Mouse (Mus musculus) thymus, postnatal 25 days (tissue): Measurements from ENCODE around the gene a.

Experiments
- DNase-seq: peaks from one replicate; pipeline ENCODE4 v3.0.0; 2022

a gene

DNA sequence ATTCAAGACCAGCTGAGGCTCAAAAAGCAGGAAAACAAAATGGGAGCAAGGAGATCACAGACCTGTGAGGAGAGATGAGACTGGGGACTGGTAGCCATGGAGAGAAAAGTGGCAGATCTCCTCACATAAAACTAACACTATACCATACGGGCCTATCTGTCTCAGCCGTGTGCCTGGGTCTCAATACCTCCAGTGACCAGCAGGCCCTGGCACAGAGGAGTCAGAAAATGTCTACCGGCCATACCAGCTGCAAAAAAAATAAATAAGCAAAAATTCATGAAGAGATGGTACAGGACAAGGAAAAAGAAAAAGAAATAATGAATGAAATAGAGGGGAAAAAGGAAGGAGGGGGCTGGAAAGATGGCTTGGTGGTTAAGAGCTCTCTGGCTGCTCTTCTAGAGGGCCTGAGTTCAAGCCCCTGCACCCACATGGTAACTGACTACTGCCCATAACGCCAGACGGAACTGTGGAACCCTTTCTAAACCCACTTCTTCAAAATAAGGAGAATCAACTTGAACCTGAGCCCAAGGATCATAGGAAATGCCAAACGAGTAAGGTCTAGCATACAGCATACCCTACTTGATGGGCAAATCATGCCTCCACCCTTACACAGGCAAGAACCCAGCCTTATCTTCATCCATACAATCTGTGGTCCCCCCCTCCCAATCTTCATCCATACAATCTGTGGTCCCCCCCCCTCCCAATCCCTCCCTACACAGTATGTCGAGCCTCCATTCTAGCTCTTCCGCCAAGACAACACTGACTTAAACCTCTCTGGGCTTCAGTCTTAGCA is 281.3 kb downstream of the a start:
- DNase-seq = no peak

DNA sequence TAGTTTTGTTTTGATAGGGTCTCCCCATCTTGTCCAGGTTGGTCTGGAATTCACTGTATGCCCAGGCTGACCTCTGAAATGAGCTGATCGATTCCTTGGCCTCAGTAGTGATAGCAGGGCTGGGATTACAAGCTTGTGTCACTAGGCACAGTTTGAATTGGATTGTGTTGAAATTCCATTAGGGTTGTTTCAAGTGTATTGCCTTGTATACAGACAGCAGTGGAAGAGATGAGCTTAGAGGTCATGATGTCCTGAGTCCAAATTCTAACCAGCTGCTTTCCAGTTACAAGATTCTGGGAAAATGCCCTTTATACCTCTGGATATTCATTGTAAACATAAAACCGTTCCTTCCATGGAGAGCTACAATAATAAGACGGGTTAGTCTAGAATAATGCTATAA is 282.1 kb downstream of the a start:
- DNase-seq = no peak

DNA sequence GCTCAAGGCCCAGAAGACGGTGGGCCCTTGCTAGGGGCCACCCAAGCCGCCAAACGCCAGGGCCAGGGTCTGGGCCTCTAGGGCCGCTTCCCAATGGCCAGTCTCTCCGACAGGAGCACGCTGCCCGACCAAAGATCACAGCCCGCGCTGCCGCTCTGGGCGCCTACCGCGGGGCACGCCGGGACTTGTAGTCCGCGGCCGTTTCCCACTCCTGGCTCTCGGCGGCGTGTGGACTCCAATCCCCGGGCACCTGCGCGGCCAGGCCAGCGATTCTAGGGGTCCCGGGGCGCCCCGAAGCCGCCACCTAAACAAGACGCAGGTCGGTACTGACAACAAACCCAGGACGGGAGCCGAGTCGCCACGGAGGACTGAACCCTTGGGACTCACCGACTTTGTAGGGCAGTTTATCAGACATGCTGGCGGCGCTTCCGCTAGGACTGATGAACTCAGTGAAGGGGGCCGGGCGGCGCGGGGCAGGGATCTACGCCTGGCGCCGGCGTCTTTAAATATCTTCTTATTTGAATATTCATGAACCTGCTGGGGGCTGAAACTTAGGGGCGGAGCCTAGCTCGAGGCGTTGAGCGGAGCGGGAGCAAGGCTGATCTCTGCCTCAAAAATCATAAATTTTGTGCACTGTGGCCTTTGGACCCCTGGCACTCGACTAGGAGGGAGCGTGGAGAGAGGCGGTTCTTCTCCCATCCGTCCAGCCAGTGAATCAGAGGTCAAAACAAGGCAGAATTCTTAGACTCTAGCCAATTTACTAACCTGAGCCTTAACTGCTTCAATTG is 283.0 kb downstream of the a start, which contains the start of gene Ahcy:
TSS of gene Ahcy (minus strand) at position 520 of the 788 bp plus-strand sequence.
- peak; percentile 91 for DNase-seq

DNA sequence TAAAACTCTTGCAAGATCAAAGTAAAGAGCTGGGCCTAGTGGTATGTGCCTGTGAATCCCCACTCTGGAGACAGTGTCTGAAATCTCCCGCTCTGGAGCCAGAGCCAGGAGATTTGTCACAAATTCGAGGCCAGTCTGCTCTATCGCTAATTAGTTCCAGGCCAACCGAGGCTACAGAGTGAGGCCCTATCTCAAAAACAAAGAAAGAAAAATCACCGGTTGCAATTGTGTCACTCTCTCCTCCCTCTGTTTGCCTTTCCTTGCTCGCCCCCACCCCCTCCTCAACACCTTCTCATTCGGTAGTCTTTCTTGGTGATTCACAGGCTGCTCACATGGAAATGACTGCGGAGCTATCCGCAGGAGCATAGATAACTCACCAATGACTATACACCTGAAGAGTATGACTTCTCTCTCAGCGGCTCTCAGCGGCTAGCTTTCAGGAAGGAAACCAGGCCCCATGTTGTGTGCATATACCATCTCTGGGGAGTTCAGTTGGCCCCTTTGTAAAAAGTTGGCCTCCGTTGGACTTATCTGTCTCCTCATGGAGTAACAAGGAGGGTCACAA is 283.6 kb downstream of the a start:
- no peak for DNase-seq

DNA sequence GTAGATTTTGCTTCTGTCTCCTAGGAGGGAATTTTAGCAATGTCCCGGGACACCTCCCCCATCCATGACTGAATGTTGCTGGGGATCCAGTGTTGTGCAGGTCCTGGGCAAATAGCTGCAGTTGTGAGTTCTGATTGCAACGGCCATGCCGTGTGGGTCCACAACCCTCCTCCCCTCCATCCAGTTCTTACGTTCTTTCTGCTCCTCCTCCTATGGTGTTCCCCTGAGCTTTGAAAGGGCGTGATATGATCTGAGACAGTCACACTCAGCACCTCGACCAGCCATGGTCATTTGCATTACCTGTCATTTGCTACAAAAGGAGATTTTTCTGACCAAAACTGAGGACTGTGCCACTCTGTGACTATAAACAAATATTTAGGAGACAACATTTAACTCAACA is 284.4 kb downstream of the a start:
- DNase-seq = no peak

DNA sequence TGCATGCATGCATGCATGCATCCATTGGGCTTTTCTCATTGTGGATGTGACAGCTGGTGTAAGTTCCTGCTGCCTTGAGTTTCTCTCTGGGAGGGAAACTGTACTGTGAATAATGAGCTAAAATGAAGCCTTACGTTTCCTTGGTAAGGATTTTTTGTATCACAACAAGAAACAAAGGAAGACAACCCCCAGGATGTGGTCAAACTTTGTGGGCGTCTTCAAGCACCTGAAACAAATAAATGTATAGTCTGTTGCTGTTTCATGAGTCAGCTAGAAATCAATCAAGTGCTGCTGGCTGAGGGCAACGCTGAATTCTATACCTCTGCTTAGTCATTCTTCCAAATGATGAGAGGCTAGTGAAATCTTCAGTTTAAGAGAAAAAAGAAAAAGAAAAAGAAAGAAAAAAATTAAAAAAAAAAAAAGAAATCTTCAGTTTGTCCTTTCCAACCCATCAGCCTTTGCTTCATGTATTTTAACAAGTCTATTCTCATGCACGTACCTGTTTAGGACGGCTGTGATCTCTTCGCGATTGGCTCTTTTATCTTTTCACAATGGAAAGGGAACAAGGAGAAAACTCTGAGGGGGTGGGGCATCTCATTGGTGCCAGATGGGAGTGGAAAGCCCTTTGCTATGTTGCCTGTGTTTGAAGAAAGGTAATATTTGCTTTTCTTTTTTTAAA is 288.4 kb downstream of the a start:
- peak; percentile 52 for DNase-seq

DNA sequence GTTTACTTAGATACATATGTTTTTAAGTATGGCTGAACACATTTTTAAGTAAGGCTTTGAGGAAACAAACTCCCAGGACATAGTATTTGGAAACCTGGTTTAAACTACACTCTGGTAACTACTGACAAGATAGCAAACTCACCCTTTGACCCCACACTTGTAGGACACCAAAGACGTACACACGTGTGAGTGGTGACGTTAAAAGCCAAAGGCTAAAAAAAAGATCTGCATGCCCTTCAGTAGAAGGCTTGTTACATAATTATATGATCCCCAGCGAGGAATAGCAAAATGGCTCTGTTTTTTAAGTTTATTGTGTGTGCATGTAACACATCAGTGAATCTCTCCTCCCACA is 289.0 kb downstream of the a start:
- DNase-seq = no peak

DNA sequence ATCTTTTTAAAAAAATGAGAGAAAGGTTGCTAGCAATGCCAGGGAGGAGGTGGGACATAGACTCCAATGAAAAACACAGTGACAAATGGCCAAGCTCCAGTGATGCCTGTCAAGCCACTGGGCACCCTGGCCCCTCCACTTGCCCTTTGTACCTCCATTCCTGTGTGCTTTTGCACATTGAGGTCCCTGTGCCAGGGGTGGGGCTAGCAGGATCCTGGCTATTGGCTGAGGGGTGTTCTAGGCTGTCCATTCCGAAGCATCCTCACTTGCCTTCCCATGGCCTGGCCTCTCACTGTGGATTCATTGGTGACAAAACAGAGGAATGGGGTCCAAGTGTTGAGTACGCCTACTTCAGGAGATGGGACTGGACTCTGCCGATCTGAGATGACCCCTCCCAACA is 289.9 kb downstream of the a start:
- DNase-seq = no peak

DNA sequence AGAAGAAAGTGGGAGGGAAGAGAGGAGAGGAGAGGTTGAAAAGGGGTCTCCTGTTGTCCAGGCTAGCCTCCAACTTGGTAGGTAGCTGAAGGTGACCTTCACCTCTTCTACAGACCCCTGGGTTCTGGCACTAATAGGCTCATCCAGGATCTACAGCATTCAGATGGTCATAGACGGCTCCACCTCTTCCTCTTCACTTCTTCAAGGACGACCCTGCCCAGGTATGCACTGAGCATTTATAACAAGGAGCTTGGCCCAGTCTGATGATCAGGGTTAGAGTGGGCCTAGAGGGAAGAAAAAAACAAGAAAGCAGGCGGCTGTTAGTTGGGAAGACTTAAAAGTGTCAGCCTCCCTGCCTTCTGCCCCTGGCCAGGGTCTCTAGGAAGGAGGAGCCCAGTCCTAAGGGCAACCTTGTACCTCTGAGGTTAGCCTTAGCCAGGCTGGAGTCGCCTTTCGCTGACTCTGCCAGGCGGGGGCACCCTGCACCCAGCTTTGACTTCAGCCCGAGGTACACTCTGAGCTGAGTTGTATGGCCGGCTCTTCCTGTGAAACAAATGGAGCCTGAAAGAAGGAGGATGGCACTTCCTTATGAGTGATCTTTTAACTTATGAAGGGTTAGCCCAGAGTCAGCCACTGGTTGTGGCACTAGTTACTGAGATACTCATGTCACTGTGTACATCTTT is 291.1 kb downstream of the a start:
- peak; percentile 77 for DNase-seq

DNA sequence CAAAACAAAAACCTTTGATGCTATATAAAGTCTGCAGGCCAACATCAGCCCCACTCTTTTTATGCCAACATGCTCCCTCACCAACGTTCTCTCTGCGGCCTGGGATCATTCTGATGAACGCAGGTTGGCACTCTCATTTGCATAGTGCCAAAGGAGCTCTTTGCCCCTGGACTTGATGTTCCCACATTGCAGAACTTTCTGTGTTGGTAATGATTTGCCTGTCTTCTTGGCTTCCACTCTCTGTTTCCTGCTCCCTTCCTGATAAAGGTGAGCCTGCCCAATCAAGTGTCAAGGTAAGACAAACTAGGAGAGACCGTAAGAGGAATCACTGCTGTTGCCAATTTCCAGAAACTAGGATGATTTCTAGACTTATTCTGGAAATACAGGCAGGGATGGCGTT is 293.3 kb downstream of the a start:
- no peak for DNase-seq

DNA sequence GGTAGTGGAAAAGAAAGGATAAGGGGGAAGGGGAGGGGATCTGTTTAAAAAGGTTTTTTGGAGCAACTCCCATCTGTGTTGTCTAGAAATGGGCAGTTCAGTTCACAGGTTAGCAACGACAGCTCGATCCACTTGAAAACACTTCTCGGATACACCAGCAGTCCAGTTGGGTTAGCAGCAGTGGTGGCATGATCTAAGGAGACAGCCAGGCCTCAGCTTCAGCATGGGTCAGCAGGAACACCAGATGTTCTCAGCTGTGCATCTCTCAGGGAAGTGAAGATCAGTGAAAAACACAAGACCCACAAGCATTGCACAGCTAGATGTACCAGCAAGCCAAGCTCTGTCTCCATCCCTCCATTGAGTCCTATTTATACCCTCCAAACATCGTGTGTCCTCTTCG is 295.1 kb downstream of the a start:
- no peak for DNase-seq

DNA sequence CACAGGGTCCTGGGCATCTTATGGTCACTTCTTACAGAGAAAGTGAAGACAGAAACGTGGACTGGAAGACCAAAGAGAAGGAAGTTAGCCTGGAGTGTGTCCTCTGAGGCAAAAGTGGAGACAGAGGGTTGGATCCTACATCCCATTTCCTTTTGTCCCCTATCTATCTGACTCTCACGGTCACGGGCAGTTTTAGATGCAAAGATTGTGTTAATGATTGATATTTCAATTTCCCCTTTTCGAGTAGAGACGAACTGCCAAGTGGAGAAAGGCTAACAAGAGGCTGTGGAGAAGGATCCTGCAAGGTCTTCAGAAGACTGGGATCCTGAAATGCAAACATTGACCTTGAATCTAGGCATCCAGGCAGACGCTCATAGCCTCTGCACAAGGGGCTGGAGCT is 297.1 kb downstream of the a start:
- DNase-seq = no peak

DNA sequence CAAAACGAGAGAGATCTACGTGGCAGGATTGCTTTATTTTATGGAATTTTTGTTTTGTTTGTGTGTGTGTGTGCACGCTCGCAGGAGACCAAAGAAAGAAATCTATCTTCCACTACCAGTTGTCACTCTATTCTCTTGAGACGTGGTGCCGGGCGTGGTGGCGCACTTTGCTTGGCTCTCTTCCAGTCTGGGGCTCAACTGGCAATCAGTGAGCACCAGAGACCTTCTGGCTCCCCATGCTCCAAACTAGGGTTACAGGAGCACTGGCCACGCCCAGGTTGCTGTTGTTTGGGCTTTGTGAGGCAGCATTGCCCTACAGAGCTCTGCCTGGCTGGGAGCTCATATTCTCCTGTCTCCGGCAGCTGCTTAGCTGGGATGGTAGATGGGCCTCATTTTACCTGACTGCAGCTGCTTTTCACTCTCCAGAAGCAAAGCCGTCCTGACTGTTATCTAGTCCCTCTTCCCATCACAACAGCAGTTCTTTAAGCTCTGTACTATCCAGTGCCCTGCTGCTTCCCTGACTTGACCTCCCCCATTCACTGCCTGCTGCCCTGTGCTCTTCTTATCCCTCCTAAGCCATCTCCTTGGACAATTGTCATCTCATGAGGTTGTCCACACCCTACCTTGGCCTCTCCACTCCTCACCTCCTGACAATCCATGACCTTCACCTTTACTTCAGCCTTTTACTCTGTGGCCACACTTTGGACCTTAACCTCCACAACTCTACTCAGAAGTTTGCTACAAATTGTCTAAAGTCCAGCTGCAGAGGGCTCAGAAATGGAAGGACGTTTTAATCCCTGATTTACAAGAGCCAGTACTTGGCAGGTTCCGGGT is 299.9 kb downstream of the a start:
- DNase-seq = no peak

DNA sequence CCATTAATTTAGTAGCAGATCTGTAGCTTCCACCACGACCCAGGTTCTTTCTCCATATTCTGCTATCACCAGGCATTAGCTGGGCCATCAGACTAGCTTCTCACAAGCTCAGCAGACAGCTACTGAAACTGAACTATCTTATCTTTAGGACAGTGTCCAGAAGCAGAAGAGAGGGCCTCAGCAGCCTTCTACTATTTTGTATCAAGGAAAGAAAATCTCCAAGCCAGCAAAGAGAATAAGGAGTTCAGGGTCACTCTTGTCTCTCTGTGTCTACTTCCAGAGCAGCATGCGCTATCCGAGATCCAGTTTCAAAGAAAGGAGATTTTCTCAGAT is 300.5 kb downstream of the a start:
- no peak for DNase-seq

DNA sequence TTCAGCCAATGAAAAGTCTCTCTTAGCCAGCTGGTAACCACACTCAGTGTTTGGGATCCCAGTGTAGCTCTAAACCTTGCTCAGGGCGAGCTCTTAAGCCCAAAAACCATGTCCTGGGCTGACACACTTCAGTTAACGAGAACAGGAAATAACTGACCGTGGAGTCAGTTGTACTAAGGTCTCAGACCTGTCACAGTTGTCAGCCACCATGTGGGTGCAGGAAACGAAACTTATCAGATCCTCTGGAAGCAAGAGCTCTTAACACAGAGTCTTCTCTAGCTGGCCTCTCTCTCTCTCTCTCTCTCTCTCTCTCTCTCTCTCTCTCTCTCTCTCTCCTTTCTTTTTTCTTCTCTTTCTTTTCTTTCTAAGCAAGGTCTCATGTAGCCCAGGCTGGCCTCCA is 302.2 kb downstream of the a start:
- DNase-seq = no peak

DNA sequence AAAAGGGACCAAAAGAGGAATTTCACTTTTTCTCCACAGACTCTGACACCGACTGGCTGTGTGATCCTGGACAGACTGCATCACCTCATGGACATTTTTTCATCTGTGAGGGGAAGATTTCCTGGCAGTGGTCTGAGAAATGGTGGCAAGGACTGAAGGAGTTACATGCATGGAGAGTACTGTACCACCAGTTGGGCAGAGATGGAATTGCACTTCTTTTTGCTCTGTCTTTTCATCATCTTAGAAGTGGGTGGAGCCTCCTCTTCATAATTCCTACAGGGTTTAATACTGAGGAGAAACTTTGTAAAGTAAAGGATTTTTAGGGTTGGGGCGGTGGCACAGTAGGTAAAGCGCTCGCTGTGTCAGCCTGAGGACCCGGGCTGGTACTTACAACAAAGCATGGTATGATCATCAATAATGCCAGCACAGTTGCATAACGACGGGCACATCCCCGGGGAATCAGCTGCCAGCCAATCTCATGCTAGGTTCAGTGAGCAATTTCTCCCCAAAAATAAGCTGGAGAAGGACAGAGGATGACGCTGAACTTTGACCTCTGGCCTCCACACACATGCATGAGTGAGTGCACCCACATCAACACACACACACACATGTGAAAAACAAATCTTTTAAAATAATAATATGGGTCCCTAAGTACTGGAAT is 307.6 kb downstream of the a start:
- DNase-seq = no peak

DNA sequence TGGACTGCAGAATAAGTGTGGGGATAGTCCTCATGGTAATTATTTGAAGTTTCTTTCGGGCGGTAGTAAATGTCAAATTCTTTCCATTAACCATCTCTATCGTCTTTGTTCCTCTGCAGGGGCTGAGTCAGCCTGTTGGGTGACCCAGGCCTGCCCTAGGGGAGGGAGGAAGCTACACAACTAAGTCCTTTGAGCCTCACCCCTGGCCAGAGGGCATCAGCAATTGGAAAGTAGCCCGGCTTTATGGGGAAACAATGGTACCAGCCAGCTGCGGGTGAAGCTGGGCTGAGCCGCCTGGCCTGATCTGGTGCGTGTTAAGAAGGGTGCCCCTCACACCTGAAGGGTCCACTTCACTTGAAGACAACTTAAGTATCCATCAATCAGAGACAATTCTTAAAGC is 308.2 kb downstream of the a start:
- DNase-seq = no peak

DNA sequence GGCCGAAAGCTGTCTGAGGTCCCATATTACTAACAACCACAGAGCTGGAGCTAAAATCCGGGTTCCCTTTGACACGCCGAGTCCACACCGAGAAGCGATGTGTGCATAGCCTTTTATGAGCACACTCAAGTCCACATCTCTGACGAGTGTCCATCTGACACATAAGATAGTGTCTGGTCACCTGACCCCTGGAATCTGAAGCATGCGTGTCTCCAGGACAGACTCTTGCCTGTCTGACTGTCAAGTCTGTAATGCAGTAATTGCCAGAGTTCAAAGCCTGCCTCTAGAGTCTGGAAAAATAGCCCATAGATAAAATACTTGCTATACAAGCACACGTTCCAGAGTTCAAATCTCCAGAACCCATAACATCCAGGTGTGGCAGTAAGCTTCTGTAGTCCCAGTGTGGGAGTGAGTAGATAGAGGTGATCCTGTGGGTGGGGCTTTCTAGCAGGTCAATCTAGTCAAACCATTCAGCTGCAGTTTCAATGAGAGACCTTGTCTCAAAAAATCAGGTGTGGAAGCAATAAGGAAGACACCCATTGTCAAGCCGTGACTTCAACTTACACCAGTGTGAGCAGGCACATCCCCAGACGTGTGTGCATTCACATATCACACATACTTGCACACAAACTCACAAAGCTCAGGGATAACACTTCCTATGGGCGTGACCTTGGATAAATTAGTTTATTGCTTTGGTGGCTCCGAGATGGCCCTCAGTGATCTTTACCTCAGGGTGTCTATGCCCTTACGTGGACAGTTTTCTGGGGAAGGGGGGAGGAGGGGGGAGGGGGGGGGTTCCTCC is 309.0 kb downstream of the a start:
- no peak for DNase-seq
